Mouse (Mus musculus) mouse trophoblast stem cell (cell line): Measurements from ENCODE around the gene Angel2.

Source experiments
- in situ Hi-C, 2 experiments: fragments of 300-500 bp; cut with MseI, MboI; formaldehyde crosslinking; loops; 2 replicates in 1 of 2; 3 replicates in 1 of 2; pipeline ENCODE4 v1.15.1; 2025

The Angel2 gene

DNA sequence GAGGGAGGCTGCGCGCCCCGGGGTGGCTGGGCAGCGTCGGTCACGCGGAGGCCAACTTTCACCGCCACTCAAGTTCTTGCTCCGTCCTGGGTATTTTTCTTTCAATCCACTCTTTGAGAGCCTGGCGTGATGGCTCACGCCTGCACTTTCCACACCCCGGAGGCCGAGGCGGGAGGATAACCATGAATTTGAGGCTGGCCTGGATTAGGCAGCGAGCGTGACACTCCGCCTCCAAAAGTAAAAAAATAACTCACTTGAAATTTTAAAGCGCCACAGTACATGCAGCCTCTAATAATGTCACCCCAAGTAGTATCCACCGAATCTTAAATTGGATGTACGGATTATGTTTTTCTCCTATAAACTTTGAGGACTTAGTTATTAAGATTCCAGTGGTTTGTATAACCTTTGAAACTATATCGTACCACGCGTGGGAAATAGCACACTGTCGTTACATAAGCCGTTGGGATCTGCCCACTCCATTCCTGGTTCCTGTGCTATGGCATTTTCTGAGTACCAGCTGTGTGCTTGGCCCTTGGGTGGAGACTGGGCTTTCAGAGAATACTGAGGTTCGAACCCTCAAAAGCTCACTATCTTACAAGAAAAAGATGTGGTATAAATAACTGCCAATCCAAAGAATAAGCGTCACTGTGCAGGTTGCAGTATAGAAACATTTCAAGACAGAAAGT, 4.2 kb downstream of the Angel2 start:
- in situ Hi-C loops, result no loop called here

DNA sequence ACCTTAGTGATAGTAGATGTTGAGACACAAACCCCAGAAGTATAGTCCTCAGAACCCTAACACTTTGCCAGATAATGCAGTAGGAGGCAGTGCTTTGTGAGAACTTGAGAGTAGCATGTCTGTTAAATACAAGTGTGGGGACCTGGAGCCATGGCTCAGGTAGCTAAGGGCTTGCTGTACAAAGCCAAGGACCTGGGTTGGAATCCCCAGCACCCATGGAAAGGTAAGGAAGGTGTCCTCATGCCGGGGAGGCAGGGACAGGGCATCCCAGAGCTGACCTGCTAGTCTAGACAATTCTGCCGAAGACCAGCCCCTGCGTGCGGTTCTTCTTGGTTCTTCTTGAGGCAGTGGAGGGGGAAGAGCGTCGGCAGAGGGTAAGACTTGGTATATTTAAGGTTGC, 5.3 kb downstream of the Angel2 start:
- in situ Hi-C loops, result no loop called here

DNA sequence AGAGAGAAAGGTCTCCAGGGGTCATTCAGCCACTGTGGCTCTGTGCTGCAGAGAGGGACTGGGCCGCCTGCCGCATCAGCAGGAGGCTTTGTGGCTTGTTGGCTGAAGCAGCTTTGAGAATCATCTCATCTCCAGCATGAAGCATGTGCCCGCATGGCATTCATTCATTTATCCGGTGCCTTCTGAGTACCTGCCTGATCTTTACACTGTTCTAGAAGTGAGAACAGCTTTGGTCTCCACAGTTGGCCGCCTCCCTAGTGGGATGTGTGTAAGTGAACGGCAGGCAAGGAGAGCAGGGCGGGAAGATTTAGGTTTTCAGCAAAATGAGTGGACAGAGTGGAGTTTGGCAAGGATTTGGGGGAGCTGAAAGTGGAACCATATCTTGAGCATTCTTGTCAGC, 14.9 kb downstream of the Angel2 start:
- in situ Hi-C loops, result loop anchor here in 1 of 2 experiments (10.0 kb wide), 1 partner anchor 55 kb away; no protein-coding TSS in a partner anchor

DNA sequence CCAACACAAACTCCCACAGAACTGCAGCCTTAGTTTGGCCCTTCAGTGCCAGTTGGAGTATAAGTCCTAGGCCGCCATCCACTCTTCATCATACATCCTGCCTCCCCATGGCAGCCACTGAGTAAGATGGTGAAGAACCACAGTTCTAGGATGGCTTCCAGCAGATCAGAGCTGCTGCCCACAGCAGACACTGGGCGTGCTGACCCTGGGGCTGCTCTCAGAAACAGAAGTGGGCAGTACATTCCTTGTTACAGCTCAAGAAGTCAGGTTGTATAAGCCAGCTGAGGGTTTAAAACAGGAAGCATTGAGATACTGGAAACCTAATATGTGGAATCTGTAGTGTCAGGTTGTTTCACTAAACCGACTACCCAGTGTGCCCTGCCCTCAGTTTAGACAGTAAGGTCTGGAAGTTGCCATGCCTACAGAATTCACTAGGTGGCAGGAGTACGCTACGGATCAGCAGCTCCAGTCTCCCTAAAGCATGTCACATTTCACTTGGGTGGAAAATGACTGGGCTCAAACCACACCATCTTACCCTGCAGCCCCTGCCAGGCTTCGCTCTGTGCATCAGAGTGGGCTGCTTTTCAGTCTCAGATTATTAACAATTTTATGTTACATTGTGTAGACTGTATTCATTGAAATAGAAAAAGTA, 19.3 kb downstream of the Angel2 start:
- in situ Hi-C loops, result loop anchor here in 1 of 2 experiments (10.0 kb wide), 1 partner anchor 51 kb away; no protein-coding TSS in a partner anchor

DNA sequence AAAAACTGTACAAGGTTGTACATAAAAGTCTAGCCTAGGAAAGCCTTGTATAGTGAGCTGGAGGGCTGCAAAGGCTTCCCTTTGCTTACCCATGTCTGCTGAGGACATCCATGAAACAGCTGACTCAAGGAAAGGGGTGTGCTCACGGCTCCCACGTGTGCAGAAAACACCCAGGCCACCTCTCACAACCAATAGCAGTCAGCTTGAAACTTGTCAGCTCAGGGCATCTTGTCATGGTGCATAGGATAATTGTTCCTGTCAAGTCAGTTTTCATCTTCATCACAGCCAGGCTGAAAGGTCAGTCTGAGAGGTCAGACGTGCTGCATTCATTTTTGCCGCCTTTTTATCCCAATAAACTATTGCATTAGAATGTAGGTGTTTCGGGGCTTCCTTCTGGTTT, 23.1 kb downstream of the Angel2 start:
- in situ Hi-C loops, result loop anchor here in 1 of 2 experiments (10.0 kb wide), 1 partner anchor 47 kb away; no protein-coding TSS in a partner anchor

DNA sequence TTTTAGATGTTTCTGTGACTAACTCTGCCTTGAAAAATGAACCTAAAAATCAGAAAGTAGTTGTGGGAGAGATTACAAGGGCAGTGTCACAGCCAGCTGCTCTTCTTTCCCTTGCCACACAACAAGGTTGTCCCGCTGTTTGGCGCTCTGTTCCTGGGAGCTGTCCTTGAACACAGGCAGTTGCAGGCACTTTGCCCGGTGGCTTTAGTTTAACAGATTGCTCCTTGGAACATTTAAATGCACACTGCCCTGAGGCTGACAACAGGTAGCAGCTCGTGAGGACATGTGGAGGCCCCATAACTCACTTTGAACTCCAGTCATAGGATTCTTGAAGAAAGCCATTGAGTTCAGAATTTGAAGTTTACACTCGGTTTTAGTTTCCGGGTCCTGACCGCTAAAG, 23.5 kb downstream of the Angel2 start:
- in situ Hi-C loops, result loop anchor here in 1 of 2 experiments (10.0 kb wide), 1 partner anchor 46 kb away; no protein-coding TSS in a partner anchor

DNA sequence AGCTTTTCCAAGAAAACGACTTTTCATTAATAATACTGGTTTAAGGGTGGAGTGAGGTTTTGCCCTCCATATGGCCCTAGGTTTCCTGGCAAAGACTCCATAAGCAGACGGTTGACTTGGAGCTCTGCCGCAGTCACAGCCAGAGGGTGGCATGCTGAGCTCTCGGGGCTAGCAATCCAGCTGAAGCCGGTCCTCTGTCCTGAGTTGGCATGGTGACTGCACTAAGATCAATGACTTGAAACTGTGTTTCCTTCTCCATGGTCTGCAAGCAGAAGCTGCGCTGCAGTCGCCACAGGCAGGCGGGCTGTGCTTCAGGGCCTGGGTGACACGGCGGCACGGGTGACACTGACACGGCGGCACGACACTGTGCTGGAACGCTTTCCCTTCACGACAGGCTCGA, 23.9 kb downstream of the Angel2 start:
- in situ Hi-C loops, result loop anchor here in 1 of 2 experiments (10.0 kb wide), 1 partner anchor 46 kb away; no protein-coding TSS in a partner anchor

DNA sequence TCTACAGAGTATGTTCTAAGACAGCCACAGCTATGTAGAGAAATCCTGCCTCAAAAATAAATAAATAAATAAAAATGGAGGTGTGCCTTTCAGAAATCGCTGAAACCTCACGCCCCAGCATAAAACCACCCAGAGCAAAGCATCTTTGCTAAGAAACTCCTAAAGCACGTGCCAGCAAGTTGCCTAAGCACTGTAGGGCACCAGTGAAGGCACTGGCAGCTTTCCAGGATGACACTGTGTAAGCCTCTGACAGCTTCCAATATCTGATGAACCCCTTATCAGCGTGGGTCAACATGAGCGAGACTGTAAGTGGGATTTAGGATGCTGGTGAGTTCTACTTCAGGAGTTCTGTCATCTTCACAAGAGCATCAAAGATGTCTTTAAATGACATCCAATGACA, 26.1 kb downstream of the Angel2 start:
- in situ Hi-C loops, result no loop called here

DNA sequence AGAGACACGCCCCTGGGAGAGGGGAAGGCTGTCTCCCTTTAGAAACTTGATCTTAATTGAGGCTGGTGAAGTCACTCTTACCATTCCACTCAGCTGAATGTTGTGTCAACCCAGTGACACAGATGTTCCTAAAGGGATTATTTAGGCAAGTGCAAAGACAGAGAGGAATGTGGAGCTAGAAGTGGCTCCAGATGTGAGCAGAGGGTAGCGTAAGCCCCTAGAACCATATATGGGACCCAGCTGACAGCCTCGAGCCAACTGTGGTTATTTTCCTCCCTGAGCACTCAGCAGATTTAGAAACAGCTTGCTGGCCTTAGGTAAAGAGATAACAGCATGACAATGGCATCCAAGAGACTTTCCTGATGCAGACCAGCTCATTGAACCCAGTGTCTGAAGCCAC, 28.1 kb downstream of the Angel2 start:
- in situ Hi-C loops, result no loop called here

DNA sequence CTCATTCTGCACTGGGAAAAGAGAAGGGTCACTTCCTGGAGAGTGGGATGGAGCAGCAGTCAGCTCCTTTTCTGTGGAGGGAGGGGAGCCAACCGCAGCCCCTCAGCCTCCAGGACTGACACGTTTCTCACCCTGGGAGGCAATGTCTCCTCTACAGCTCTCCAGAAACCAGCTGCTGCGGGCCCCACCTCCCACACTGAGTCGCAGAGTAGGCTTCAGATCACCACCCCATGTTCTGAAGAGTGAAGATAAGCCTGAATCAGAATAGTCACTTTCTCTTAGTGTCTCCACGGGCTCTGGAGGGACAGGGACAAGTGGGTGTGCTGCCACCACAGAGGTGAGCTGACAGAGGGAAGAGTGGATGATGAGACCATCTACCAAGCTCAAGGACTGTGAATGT, 33.9 kb downstream of the Angel2 start:
- in situ Hi-C loops, result no loop called here

DNA sequence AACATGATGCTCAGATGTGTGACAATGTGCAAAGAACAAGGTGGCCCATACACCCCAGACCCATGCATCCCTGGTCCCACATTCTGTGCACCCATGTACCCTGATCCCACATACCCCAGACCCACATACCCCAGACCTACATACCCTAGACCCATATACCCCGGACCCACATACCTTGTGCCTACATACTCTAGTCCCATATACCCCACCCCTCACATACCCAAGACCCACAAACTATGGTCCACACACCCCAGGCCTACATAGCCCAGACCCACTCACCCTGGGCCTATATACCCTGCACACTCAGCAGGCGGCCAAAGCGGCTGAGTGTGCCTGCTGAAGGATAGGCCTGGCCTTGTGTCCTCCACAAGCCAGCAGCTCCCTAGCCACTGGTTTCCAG, 37.8 kb downstream of the Angel2 start:
- in situ Hi-C loops, result no loop called here

DNA sequence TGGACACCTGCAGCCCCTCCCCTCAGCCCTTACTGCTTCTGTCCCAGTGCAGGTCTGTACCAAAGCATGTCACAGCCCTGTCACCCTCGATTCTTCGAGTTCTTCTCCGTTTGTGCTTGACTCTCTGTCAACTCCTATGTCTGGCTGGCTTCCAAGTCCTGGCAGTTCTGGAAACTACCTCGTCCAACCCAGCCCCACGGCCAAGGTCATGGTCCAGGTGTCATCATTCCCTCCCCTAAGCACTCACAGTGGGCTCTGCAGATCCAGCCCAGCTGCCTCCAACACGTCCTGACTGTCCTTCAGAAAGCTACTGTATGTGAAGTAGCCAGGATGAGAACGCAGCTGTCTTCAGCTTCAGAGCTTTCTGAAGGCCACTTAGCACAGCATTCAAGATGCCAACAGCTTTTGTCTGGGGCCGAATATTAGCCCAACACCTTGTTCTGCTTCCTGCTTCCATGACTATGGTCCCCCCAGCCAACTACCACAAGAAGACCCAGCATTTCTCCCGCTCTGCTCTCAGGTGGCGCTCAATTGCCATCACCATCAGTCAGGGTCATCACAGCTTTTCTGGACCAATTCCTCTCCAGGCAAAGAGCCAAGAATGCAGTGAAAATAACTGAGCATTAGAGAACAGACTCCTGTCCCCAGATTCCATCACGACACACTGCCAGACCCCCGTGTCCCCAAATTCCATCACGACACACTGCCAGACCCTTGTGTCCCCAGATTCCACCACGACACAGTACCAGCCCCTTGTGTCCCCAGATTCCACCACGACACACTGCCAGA, 40.3 kb downstream of the Angel2 start:
- in situ Hi-C loops, result no loop called here

DNA sequence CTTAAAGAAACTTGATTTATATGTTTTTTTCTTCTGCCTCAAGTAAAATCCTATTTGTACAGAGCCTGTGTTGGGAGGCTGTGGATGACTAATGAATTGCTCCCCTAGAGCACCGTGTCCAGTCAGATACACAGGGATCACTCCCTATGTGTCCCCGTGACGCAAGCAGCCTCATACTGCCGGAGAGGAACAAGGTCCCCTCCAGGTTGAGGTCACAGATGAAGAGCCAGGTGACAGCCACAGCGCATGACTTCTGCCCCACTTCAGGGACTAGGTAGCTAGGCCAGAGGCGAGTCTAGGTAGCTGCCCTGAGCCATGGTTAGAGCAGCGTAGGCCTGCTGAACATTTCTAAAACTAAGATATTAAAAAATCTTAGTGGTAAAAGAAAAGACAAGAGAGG, 43.1 kb downstream of the Angel2 start:
- in situ Hi-C loops, result no loop called here

DNA sequence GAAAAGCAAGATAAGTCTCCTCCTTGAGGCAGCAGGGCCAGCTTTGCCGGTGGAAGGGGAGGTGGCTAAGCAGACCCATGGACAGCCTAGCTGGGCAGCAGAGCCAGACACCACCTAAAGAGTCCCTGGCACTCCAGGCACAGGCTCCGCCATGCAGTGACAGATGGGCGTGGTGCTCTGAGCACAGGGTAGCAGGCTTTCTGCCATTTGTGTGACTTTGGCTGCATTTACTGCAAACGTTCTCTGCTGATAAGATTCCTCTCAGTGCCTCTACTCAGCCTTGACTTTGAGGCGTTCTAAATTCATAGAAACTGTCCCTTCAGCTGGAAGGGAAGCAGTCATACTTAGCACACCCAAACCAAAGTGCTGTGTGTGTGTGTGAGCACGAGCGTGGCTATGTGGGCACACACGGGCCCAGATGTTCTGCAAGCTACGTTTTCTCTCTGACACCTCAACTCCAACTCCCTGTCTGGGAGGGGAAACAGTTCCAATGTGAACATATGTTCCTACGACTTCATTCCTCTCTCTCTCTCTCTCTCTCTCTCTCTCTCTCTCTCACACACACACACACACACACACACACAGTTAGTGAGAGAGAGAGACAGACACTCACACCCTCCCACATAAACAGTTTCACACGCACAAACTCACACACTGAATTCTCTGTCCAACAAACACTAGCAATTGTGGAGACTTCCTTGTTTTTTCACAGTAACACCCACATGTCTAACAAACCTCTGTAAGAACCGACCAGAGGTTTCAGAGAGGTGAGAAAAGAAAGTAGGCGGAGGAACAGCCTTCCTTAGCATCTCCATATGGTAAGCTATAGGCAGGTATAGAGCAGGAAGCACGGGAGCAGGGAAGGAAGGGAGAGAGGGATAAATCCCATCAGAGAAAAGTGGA, 47.0 kb downstream of the Angel2 start:
- in situ Hi-C loops, result no loop called here

DNA sequence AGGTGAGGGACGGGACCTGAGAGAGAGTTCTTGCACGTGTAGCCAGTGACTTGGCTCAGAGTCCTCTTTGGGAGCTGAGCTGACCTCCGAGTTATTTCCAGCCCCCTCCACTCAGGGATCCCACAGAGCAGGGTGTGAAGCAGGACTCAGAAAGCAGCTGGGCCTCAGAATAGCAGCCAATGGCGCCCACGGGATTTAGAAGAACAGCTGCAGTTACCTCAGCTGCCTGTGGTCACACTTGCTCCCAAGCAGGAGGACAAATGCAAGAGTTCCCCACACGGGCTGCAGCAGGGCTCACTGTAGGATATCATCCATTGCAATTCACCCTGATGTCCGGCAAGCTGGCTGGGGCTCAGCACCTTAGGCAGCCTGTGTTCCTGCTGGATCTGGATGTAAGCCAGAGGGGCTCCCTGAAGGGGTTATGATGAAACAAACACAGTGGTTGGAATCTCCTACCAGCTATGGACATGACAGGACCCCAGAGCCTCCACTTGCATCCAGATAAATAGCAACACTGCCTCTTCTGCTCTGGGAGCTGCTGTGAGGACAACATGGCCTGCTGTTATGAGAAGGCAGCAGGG, 47.8 kb downstream of the Angel2 start:
- in situ Hi-C loops, result no loop called here

DNA sequence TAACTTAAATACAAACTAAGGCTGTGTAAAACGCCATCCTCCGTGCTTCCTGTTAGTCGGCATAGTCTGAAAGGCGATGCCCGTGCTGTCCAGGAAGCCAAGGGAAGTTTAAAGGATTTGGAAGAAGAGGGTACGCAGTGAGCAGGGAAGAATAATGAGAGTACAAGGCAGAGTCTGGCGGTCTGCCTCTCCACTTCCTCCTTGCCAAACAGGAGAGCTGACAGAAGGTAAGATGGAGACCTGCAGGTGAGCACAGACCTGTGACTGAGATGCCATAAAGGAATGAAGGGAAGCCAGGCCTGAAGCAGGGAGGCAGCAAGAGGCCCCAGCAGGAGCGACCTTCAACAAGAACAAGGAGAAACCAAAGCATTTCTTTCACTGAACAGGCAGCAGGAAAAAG, 49.3 kb downstream of the Angel2 start:
- in situ Hi-C loops, result no loop called here

DNA sequence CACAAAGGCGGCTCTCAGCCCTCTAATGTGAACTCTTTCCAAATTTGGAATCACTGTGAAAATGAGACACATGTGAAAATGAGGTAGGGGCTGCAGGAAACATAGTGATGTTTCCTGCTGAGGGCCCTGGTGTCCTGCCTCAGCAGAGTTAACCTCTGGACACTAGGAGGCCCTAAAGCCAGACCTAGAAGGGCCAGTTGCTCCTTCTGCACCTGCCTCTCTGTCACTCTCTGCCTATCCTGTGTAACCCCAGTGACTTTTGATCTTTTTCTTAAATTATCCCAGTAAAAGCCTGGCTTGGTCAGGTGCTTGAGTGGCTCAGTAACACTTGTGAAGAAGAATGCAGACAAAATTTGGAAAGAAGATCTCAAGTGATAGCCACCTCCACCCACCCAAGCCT, 49.9 kb downstream of the Angel2 start:
- in situ Hi-C loops, result no loop called here

DNA sequence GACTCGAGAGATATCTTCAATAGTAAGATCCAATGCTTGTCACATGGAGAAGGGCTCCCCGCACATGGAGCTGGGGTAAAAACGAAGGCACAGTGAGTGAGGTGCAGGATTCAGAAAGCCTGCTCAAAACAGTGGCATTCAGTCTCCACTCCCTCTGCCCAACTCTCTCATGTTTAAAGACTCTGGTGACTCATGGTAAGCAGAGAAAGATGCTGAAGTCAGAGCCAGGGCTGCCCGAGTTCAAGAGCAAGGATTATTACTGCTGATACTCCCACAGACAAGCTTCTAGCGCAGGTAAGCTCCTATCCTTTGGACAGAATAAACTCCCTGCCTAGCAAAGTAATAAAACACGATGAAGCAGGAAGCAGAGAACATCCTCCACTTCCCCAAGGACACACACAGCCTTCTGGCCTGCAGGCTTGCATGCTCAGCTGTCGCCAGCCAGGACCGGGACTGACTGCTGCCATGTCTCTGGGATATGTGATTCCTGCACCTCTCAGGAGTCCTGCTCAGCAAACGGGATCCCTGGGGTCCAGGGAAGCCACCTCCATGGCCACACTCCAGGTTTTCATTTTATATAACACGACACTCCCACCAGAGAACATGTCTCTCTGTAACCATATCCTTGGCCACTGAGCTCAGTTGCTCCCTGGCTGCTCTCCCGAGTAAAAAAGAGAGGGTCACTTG, 52.1 kb downstream of the Angel2 start:
- in situ Hi-C loops, result no loop called here

DNA sequence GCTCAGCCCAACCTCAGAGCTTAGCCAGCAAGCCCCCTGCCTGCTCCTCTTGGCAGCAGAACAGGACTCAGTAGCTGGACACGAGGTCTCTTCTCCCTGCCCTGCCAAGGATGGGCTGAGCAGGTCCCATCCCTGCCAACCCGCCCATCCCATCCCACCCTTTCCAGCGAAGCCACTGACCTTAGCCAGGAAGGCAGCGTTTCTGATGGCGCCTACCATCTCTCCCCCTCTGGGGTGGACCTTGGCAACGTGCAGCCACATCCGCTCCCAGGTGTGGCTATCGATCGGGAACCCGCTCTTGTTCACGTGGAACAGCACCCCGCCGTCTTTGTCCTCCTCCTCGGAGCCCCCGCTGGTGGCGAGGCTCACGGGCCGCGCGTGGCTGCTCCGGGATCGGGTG, 53.1 kb downstream of the Angel2 start:
- in situ Hi-C loops, result no loop called here

DNA sequence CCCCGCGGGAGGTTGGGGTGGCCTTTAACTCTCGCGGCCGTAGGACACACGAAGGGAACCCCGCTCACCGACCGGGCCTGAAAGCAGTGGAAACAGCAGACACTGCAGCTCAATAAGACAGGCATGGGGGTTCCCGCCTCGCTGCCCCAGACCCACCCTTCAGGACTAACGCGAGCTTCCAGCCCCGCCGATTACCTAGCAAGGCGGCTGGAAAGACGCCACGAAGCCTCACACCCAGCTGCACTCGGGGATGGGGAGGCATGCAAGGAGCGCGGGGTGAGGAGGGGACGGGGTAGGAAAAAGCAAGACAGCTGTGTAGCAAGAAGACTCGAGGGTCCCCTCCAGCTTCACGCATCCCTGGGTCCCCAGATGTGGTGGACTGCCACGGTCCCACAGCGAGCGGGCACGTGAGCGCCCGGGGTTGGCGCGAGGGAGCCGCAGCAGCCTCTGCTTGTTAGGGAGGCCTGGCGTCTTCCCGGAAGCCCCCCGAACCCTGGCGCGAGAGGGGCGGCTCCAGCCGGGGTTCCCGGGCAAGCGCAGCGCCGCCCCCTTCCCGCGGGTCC, 53.7 kb downstream of the Angel2 start:
- in situ Hi-C loops, result no loop called here
